Comparison of ENCODE assay signal across 12 mouse cellular contexts in genomic region chr7:80204362-80204761, GRCm38 (mm10). TPM values are rescaled to one million over a fixed set of nuclear protein-coding genes. Genes with fewer than 3 reads are reported as not detected.
A peak's percentile ranks its signal among the peaks of the same experiment; 100 is the strongest.
DNase-seq lines count a peak whose midpoint lies in the region; ATAC-seq and TF ChIP-seq lines count a peak whose summit lies in the region.
"Had no signal": no experiment of that assay in that cellular context is flagged by ENCODE, and none has a peak within 500 bp of the region (broad histone marks: within the 10 kb centered on the region; RNA-seq: fewer than 3 reads in every experiment).

No protein-coding gene starts in this region.

- no peak overlapping the region for H3K4me2 ChIP-seq in heart, embryonic 11.5 days

- H3K4me1 ChIP-seq in heart, embryonic 11.5 days (ENCODE audit: control insufficient read depth, insufficient read depth, low read length) = peaks cover 47% of the 10 kb centered on the region
- H3K4me1 ChIP-seq in heart, adult 2 months (ENCODE audit: control insufficient read depth, insufficient read depth, low read length) = peaks cover 13% of the 10 kb centered on the region

- no peaks in the 10 kb centered on the region; the same call in 1 of the 2 replicates for H3K36me3 ChIP-seq in heart, embryonic 11.5 days (ENCODE audit: control insufficient read depth, insufficient read depth, low read length)
- H3K36me3 ChIP-seq in heart, adult 2 months (ENCODE audit: control insufficient read depth, insufficient read depth, low read length) = no peaks in the 10 kb centered on the region
- H3K36me3 ChIP-seq: heart, embryonic 13.5 days had no signal

- H3K27ac ChIP-seq in heart, embryonic 11.5 days (ENCODE audit: low read depth, low read length) = no peak overlapping the region
- H3K27ac ChIP-seq in heart, adult 2 months = no peak overlapping the region
- H3K27ac ChIP-seq: heart, embryonic 13.5 days had no signal

- no peak for TF ChIP-seq CTCF in heart, adult 2 months (IDR thresholded peaks at IDR 0.05)

- H3K27me3 ChIP-seq in heart, embryonic 11.5 days (ENCODE audit: control insufficient read depth, insufficient read depth, low read length) = no peaks in the 10 kb centered on the region
- no peaks in the 10 kb centered on the region for H3K27me3 ChIP-seq in heart, adult 2 months (ENCODE audit: control insufficient read depth, insufficient read depth, low read length)
- H3K27me3 ChIP-seq: heart, embryonic 13.5 days had no signal

- ATAC-seq in heart, embryonic 11.5 days (replicated peaks; ENCODE audit: insufficient number of reproducible peaks, low FRiP score, low TSS enrichment) = no peak
- ATAC-seq: intestine, embryonic 16.5 days had no signal

- no peak for DNase-seq in heart, adult 2 months
- DNase-seq in thymus, postnatal 0 days (ENCODE audit: low spot score) = peak; percentile 40
- no peak for DNase-seq in thymus, postnatal 36 days
- peak; percentile 86 for DNase-seq in induced T-regulatory cell, adult 2 months (ENCODE audit: low read depth)
- DNase-seq in right cerebral cortex, adult 2 months (ENCODE audit: low spot score in 2 of 2) = no peak
- DNase-seq in gastrocnemius, postnatal 25 days = no peak
- no peak for DNase-seq in ovary, adult 18-20 months (ENCODE audit: low spot score)

- 76% methylated on average over 4 of the region's 4 CpGs for WGBS in heart, embryonic 11.5 days (ENCODE audit: insufficient replicate concordance)
- WGBS in heart, adult 2 months = 81% methylated on average over 4 of the region's 4 CpGs

- no peak overlapping the region for H3K4me3 ChIP-seq in heart, embryonic 11.5 days (ENCODE audit: low read depth, low read length)
- H3K4me3 ChIP-seq in heart, adult 2 months = no peak overlapping the region
- H3K4me3 ChIP-seq: heart, embryonic 13.5 days; layer of hippocampus, adult 2 months had no signal

- 0 out of 2 replicates have a peak overlapping the region, but pooled peaks have one; percentile 29 for H3K9ac ChIP-seq in heart, embryonic 11.5 days (ENCODE audit: low read depth, low read length)
- H3K9ac ChIP-seq in heart, adult 2 months (ENCODE audit: low read depth, low read length) = no peak overlapping the region

- TF ChIP-seq EP300 in heart, adult 2 months (IDR thresholded peaks at IDR 0.05; ENCODE audit: insufficient read depth, low read depth, low read length) = no peak

- intact Hi-C loops in heart, adult 2 months (cut with DNase I) = no loop called here

- H3K9me3 ChIP-seq in heart, embryonic 11.5 days (replicated peaks; ENCODE audit: control insufficient read depth, low read length) = no peaks in the 10 kb centered on the region
- H3K9me3 ChIP-seq: heart, embryonic 13.5 days had no signal

- H3K79me2 ChIP-seq in heart, adult 2 months (replicated peaks; ENCODE audit: control insufficient read depth, insufficient read depth, low read length) = no peaks in the 10 kb centered on the region

- TF ChIP-seq POLR2A in heart, adult 2 months (IDR thresholded peaks at IDR 0.05; ENCODE audit: insufficient read depth, low read depth, low read length) = no peak

RNA-seq across cellular contexts. Expression of gene Sema4b, which starts 17.7 kb away (rescaled TPM):
- polyA plus RNA-seq in heart, embryonic 11.5 days (2014; fragmentation: Nextera tagmentation; extraction: Ambion mirVana) = 5.9 and 8.5 TPM in 2 replicates
- 10 to 100 TPM; 10.5 to 11.4 TPM for total RNA-seq in heart, adult 2 months (2021)
- 10.5 and 12.3 TPM in 2 replicates for polyA plus RNA-seq in heart, adult 2 months (2012; rRNA removed)
- 16.8 and 20.9 TPM in 2 replicates for polyA plus RNA-seq in thymus, postnatal 0 days (2015; fragmentation: Nextera tagmentation; extraction: Ambion mirVana)
- total RNA-seq in gastrocnemius, postnatal 25 days (2021) = 1 to 10 TPM; 1.6 to 2.5 TPM

RNA-seq across cellular contexts. Expression of gene Cib1, which starts 28.3 kb away (rescaled TPM):
- polyA plus RNA-seq in heart, embryonic 11.5 days (2014; fragmentation: Nextera tagmentation; extraction: Ambion mirVana) = 53.8 and 57.4 TPM in 2 replicates
- total RNA-seq in heart, adult 2 months (2021) = 10 to 100 TPM; 14.1 to 16.1 TPM
- 35.1 and 38.4 TPM in 2 replicates for polyA plus RNA-seq in heart, adult 2 months (2012; rRNA removed)
- 186 and 189 TPM in 2 replicates for polyA plus RNA-seq in thymus, postnatal 0 days (2015; fragmentation: Nextera tagmentation; extraction: Ambion mirVana)
- 1 to 10 TPM; 5.8 to 8.5 TPM for total RNA-seq in gastrocnemius, postnatal 25 days (2021)

RNA-seq across cellular contexts. Expression of gene Gdpgp1, which starts 28.3 kb away (rescaled TPM):
- 4.6 and 5.5 TPM in 2 replicates for polyA plus RNA-seq in heart, embryonic 11.5 days (2014; fragmentation: Nextera tagmentation; extraction: Ambion mirVana)
- 1 to 10 TPM; 1.5 to 2.2 TPM for total RNA-seq in heart, adult 2 months (2021)
- 1.4 and 1.5 TPM in 2 replicates for polyA plus RNA-seq in heart, adult 2 months (2012; rRNA removed)
- polyA plus RNA-seq in thymus, postnatal 0 days (2015; fragmentation: Nextera tagmentation; extraction: Ambion mirVana) = 2.7 and 3.4 TPM in 2 replicates
- under 1 TPM; 0.77 to 0.91 TPM for total RNA-seq in gastrocnemius, postnatal 25 days (2021)

RNA-seq across cellular contexts. Expression of gene Ttll13, which starts 41.8 kb away (rescaled TPM):
- 0.31 and 0.51 TPM in 2 replicates for polyA plus RNA-seq in heart, embryonic 11.5 days (2014; fragmentation: Nextera tagmentation; extraction: Ambion mirVana)
- under 1 TPM; 0.23 to 0.39 TPM for total RNA-seq in heart, adult 2 months (2021)
- polyA plus RNA-seq in heart, adult 2 months (2012; rRNA removed) = 0.20 and 0.23 TPM in 2 replicates
- polyA plus RNA-seq in thymus, postnatal 0 days (2015; fragmentation: Nextera tagmentation; extraction: Ambion mirVana) = 0.44 and 0.70 TPM in 2 replicates
- not detected for total RNA-seq in gastrocnemius, postnatal 25 days (2021)
- total RNA-seq: common myeloid progenitor, adult 5-6 weeks had no signal

RNA-seq across cellular contexts. Expression of gene Ngrn, which starts 56.7 kb away (rescaled TPM):
- 41.4 and 41.8 TPM in 2 replicates for polyA plus RNA-seq in heart, embryonic 11.5 days (2014; fragmentation: Nextera tagmentation; extraction: Ambion mirVana)
- total RNA-seq in heart, adult 2 months (2021) = 10 to 100 TPM; 22.9 to 27.2 TPM
- polyA plus RNA-seq in heart, adult 2 months (2012; rRNA removed) = 16.8 and 26.2 TPM in 2 replicates
- polyA plus RNA-seq in thymus, postnatal 0 days (2015; fragmentation: Nextera tagmentation; extraction: Ambion mirVana) = 65.6 and 65.8 TPM in 2 replicates
- total RNA-seq in gastrocnemius, postnatal 25 days (2021) = 10 to 100 TPM; 20.4 to 22.4 TPM

Comparison
In these comparisons a context has a peak if more than half of its experiments do, and no peak if none do; other contexts are left out.
1. DNase-seq: peak in thymus, postnatal 0 days (single experiment) and induced T-regulatory cell, adult 2 months (single experiment); none in heart, adult 2 months (0 of 2), thymus, postnatal 36 days (0 of 2), right cerebral cortex, adult 2 months (0 of 2), gastrocnemius, postnatal 25 days (single experiment) and ovary, adult 18-20 months (single experiment).